Mouse (Mus musculus) cortical plate, adult 2 months (tissue): ENCODE data around the gene Uap1l1.

Experiments
- CTCF ChIP-seq: fragments of 200-500 bp; IDR thresholded peaks from 2 replicates; pipeline ENCODE4 v1.5.1; 2011; ENCODE audit warnings: mild to moderate bottlenecking, control low read depth, low read length; ENCODE audit not compliant: insufficient read depth; ENCODE audit errors: extremely low read depth
- POLR2A ChIP-seq: fragments of 200-500 bp; IDR thresholded peaks from 2 replicates; pipeline ENCODE4 v1.6.1; 2011; ENCODE audit warnings: mild to moderate bottlenecking, low read length, control low read depth; ENCODE audit not compliant: insufficient read depth; ENCODE audit errors: extremely low read depth

DNA sequence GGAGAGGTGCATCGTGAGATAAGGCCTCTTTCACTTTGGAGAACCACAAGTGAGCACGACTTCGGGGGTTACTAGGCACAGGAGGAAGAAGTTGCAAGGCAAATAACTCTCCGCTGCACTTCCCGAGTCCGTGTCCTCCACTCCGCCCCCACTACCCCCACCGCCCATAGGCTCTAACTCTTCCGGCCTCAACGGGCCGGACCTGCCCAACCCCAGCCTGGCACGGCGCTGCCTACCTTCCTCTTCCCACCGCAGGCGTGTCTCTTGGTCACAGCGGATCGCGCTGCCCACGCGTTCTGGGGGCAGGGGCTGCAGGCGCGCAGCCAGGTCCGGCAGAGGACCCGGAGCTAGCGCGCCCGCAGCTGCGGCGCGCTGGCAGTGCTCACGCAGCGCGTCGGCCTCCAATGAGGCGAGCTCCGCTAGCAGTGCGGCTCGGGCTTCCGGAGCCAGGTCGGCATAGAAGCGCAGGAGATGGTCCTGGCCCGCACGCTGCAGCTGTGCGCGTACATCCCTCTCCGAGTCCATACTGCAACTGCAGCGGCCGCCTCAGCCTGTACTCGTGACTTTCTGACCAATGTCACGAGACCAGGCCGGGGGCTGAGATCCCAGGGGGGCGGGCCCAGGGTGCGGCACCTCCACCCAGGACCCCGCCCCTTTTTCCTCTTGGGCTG lies at the start of gene Uap1l1:
- TF ChIP-seq CTCF (no peak), POLR2A (peak; percentile 68; the same call in 1 of the 2 replicates)
